Mouse (Mus musculus) lung, adult 2 months (tissue): ENCODE measurements around the gene Sod1. TPM values are rescaled to one million over a fixed set of nuclear protein-coding genes. Genes with fewer than 3 reads are reported as not detected.
"Not testable (repeated sequence)": the region's sequence is repeated elsewhere in the genome, so short reads cannot be mapped to it uniquely, and the experiment has no call there.

Source experiments
- DNase-seq: peaks from one replicate; pipeline ENCODE4 v3.0.0; 2022
- H3K4me1 ChIP-seq: fragments of 200-500 bp; 2 replicates; pipeline ENCODE4 v1.6.1; 2011; ENCODE audit warnings: low read length; ENCODE audit not compliant: control insufficient read depth, insufficient read depth
- H3K4me3 ChIP-seq: fragments of 200-500 bp; replicated peaks from 2 replicates; pipeline ENCODE3; 2011; ENCODE audit warnings: low read depth, mild to moderate bottlenecking, control low read depth, low read length; ENCODE audit errors: extremely low read depth
- CTCF ChIP-seq: fragments of 200-500 bp; IDR thresholded peaks from 2 replicates; pipeline ENCODE4 v1.5.1; 2011; ENCODE audit warnings: mild to moderate bottlenecking, low read length, control low read depth; ENCODE audit not compliant: insufficient read depth
- POLR2A ChIP-seq: fragments of 200-500 bp; IDR thresholded peaks from 2 replicates; pipeline ENCODE4 v1.6.1; 2011; ENCODE audit warnings: low read depth, mild to moderate bottlenecking, control low read depth, low read length, borderline replicate concordance; ENCODE audit errors: extremely low read depth
- WGBS: fragments of 180-500 bp; shearing (Covaris S2); methylation state at CpG from one replicate; pipeline ENCODE4 v1.1.7; 2018; 5-methylcytosine and 5-hydroxymethylcytosine counted together
- polyA plus RNA-seq: library from polyadenylated mRNA; depleted of rRNA; stranded (reverse); fragments of >200 nt; gene quantifications from 2 replicates; pipeline ENCODE4 v1.2.3, GENCODE M21; 2012

Gene Sod1
- polyA plus RNA-seq, 1 experiment = 549 TPM

- Histone ChIP-seq H3K4me1 (no peaks in the 10 kb centered on the region), H3K4me3 (no peak overlapping the region)
- TF ChIP-seq CTCF (no peak), POLR2A (no peak)
- 72% methylated on average over 17 of the region's 17 CpGs for WGBS
- no peak for DNase-seq
Observed at GRCm38 (mm10) chr16:90242426-90243304, 22.1 kb downstream of the Sod1 start.

GRCm38 (mm10) chr16:90250099-90250498 is 29.5 kb downstream of the Sod1 start:
- WGBS = 84% methylated on average over 7 of the region's 7 CpGs
- no peak for DNase-seq
- no peaks in the 10 kb centered on the region for H3K4me1 ChIP-seq
- H3K4me3 ChIP-seq = no peak overlapping the region
- TF ChIP-seq CTCF (no peak), POLR2A (no peak)

DNA sequence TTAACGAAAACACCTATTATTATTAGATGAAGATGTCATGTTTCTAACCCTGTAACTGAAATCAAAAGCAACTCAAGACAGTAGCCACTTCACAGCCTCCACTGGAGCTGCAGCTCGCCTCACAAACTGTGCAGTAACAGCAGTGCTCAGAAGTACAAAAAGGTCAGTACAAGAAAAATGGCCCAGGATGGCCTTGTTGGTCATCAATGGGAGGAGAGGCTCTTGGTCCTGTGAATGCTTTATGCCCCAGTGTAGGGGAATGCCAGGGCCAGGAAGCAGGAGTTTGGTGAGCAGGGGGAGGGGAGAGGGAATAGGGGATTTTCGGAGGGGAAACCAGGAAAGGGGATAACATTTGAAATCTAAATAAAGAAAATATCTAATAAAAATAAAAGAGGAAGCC is 30.7 kb downstream of the Sod1 start:
- not testable (repeated sequence) for H3K4me3 ChIP-seq, DNase-seq, H3K4me1 ChIP-seq
- 85% methylated on average over 3 of the region's 3 CpGs for WGBS

DNA sequence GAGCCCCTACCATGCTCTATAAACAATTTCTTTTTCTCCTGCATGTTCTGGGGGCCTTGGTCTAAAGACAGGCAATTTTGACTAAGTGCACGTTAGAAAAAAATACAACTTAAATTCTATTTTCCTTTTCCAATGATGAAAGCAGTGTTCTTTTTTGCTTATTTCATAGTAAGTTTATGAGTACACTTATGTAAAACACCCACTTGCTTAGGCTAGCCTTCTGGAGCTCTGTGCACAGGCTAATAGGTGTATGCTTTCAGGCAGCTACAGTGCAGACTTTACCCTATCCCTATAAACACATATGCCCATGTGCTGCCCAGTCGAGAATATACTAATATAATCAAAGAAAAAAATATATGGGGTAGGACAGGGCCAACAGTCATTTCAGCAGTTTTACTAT is 32.0 kb downstream of the Sod1 start:
- Histone ChIP-seq H3K4me3 (no peak overlapping the region), H3K4me1 (no peaks in the 10 kb centered on the region)
- DNase-seq = no peak
- TF ChIP-seq CTCF (no peak), POLR2A (no peak)
- WGBS = 84% methylated on average over 2 of the region's 2 CpGs

GRCm38 (mm10) chr16:90258950-90259349 is 38.4 kb downstream of the Sod1 start:
- 61% methylated on average over 7 of the region's 7 CpGs for WGBS
- TF ChIP-seq POLR2A (no peak), CTCF (no peak)
- peaks cover 2% of the 10 kb centered on the region; the same call in 1 of the 2 replicates for H3K4me1 ChIP-seq
- DNase-seq = no peak
- H3K4me3 ChIP-seq = no peak overlapping the region

DNA sequence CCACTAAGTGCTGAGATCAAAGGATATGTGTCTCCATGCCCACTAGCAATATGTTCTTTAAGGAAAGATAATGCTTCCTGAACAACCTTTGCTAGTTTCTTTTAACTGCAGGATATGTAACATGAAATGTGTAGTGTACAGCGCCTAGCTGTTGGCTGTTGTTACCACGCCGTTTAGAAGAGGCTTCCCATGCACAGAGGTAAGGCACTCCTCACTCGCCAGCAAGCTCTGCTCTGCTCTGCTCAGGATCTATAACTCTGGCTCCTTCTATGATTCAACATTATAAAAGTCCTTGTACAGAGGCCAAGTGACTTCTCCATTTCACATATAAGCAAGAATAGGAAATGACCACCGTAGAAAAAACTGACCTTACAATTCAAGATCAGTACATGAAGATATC is 39.1 kb downstream of the Sod1 start:
- 66% methylated on average over 5 of the region's 5 CpGs for WGBS
- DNase-seq = no peak

GRCm38 (mm10) chr16:90260097-90260496 is 39.5 kb downstream of the Sod1 start:
- TF ChIP-seq POLR2A = no peak
- no peak for TF ChIP-seq CTCF
- peaks cover 2% of the 10 kb centered on the region; the same call in 1 of the 2 replicates for H3K4me1 ChIP-seq
- H3K4me3 ChIP-seq = no peak overlapping the region
- DNase-seq = no peak
- whole genome bisulfite sequencing = 43% methylated on average over 4 of the region's 4 CpGs

More for the DNA sequence above, 39.1 kb downstream of the Sod1 start:
- TF ChIP-seq CTCF (no peak), POLR2A (no peak)
- Histone ChIP-seq H3K4me1 (peaks cover 2% of the 10 kb centered on the region; the same call in 1 of the 2 replicates), H3K4me3 (no peak overlapping the region)

GRCm38 (mm10) chr16:90261791-90262190 is 41.2 kb downstream of the Sod1 start:
- no peak for TF ChIP-seq CTCF
- TF ChIP-seq POLR2A = no peak
- H3K4me1 ChIP-seq = peaks cover 5% of the 10 kb centered on the region; the same call in 1 of the 2 replicates
- no peak for DNase-seq
- WGBS = 93% methylated on average over 2 of the region's 2 CpGs
- H3K4me3 ChIP-seq = no peak overlapping the region

DNA sequence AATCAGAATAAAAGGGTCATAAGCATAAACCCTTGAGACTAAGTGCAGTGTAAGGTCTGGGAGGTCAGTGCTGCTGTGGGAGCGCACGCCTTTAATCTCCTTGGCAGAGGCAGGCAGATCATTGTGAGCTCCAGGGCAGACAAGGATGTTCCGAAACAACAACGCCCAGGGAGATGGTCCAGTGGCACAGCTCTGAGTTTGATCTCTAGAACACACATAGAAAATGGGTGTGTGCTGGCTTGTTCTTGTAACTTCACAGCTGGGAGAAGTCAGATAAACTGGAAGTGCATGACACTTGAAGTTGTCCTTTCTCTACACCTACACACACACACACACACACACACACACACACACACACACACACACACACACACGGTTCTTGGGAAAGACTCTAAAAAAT is 43.5 kb downstream of the Sod1 start:
- H3K4me1 ChIP-seq = peaks cover 5% of the 10 kb centered on the region; the same call in 1 of the 2 replicates
- 59% methylated on average over 5 of the region's 5 CpGs for WGBS
- DNase-seq = no peak
- H3K4me3 ChIP-seq = no peak overlapping the region
- TF ChIP-seq CTCF (no peak), POLR2A (no peak)

DNA sequence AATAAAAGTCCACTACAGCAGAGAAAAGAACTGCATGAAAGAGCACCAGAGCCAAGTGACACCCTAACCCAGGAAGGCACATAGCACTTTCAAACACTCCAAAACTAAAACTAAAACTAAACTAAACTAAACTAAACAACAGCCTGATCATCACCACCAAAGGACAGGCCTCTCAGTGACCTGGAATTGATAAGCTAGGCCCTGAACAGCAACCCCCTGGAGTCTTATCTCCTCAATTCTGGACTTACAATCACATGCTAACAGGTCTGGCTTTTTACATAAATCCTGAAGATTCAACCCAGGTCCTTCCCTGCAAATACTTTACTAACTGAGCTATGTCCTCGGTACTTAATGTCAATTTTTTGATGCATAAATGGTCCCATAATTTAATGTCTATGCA is 44.6 kb downstream of the Sod1 start:
- 68% methylated on average over 1 of the region's 1 CpGs for WGBS
- no peak for TF ChIP-seq CTCF
- no peak for TF ChIP-seq POLR2A
- Histone ChIP-seq H3K4me1 (peaks cover 5% of the 10 kb centered on the region; the same call in 1 of the 2 replicates), H3K4me3 (no peak overlapping the region)
- DNase-seq = no peak
